Mouse (Mus musculus) C2C12 (cell line): Measurements from ENCODE around the gene Gabarap. TPM values are rescaled to one million over a fixed set of nuclear protein-coding genes. Genes with fewer than 3 reads are reported as not detected.

Experiments used
- H3K27me3 ChIP-seq: one replicate; pipeline ENCODE4 v1.6.1; 2011; ENCODE audit not compliant: control insufficient read depth, insufficient read depth, insufficient read length
- H3K36me3 ChIP-seq: one replicate; pipeline ENCODE4 v1.6.1; 2011; ENCODE audit not compliant: control insufficient read depth, insufficient read depth
- H3K4me3 ChIP-seq: one replicate; pipeline ENCODE4 v1.5.1; 2011; ENCODE audit warnings: mild to moderate bottlenecking, control low read depth; ENCODE audit not compliant: poor library complexity, insufficient read depth, severe bottlenecking
- H3K79me2 ChIP-seq: one replicate; pipeline ENCODE4 v1.6.1; 2011; ENCODE audit not compliant: control insufficient read depth, insufficient read depth
- H3K79me3 ChIP-seq: one replicate; pipeline ENCODE4 v1.6.1; 2011; ENCODE audit warnings: low read depth, control low read depth
- H3ac ChIP-seq: one replicate; pipeline ENCODE3; 2011; ENCODE audit warnings: low read depth; ENCODE audit not compliant: control insufficient read depth, insufficient read length
- CEBPB ChIP-seq: IDR thresholded peaks from one replicate; pipeline ENCODE4 v1.6.1; 2011; ENCODE audit warnings: low read depth, mild to moderate bottlenecking, control low read depth, moderate library complexity
- CTCF ChIP-seq: IDR thresholded peaks from one replicate; pipeline ENCODE4 v1.5.1; 2011; ENCODE audit not compliant: control insufficient read depth, insufficient read depth, insufficient read length
- FOSL1 ChIP-seq: IDR thresholded peaks from one replicate; pipeline ENCODE4 v1.8.0; 2011; ENCODE audit warnings: mild to moderate bottlenecking, low read length; ENCODE audit not compliant: poor library complexity, insufficient read depth, severe bottlenecking
- MAX ChIP-seq: IDR thresholded peaks from one replicate; pipeline ENCODE4 v1.6.1; 2011; ENCODE audit warnings: mild to moderate bottlenecking, control low read depth
- MYOD1 ChIP-seq: IDR thresholded peaks from one replicate; pipeline ENCODE4 v1.6.1; 2011; ENCODE audit warnings: low read depth; ENCODE audit not compliant: control insufficient read depth, insufficient read length
- MYOG ChIP-seq: IDR thresholded peaks from one replicate; pipeline ENCODE4 v1.6.1; 2011; ENCODE audit not compliant: control insufficient read depth, insufficient read length; ENCODE audit errors: extremely low read depth
- USF1 ChIP-seq: IDR thresholded peaks from one replicate; pipeline ENCODE4 v1.6.1; 2011; ENCODE audit warnings: low read depth, mild to moderate bottlenecking, control low read depth, moderate library complexity
- polyA plus RNA-seq: library from polyadenylated mRNA; unstranded; fragments of >200 nt; fragmentation: generic; extraction: Trizol; gene quantifications from one replicate; pipeline ENCODE4 v1.2.1, GENCODE M21; 2012; ENCODE audit warnings: missing spikeins

Gabarap gene
- polyA plus RNA-seq, 1 experiment: 362 TPM

DNA sequence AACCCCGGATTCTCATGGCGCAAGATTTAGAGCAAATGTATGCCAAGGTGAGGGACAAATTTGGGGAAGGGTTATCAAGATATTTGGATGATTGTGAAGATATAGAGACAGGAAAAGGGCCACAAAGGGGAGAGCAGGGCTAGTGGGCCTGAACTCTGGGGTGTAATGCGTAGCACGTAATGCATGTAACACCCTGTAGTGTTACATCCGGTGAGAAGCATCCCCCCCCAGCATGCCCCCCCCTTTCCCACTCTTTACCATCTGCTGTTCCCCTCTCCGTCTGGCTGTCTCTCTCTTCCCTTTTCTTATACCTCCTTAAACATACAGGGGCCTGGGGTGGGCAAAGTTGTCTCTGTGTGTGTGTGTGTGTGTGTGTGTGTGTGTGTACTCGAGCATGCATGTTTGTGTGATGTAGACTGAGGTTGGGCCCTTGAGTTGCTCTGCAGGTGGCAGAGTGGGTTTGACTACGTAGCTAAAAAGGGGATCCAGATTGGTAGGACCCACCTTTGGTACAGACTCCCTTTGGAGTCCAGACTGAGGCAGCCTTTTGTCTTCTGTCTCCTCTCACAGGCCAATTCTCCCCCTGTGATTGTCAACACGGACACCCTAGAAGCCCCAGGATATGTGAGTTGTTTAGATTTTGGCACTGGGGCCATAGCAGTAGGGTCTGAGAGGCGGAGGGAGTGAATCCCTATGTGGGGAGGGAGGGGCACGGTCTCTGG, 39.0 kb downstream of the Gabarap start:
- Histone ChIP-seq H3K27me3 (no peaks in the 10 kb centered on the region), H3K4me3 (peak overlapping the region; percentile 8), H3ac (no peak overlapping the region), H3K79me2 (peaks cover 48% of the 10 kb centered on the region), H3K36me3 (peaks cover 28% of the 10 kb centered on the region), H3K79me3 (peaks cover 12% of the 10 kb centered on the region)
- TF ChIP-seq USF1: no peak
- TF ChIP-seq FOSL1: no peak
- TF ChIP-seq MYOD1: no peak
- no peak for TF ChIP-seq MYOG
- no peak for TF ChIP-seq CEBPB
- TF ChIP-seq MAX: no peak
- TF ChIP-seq CTCF: no peak

DNA sequence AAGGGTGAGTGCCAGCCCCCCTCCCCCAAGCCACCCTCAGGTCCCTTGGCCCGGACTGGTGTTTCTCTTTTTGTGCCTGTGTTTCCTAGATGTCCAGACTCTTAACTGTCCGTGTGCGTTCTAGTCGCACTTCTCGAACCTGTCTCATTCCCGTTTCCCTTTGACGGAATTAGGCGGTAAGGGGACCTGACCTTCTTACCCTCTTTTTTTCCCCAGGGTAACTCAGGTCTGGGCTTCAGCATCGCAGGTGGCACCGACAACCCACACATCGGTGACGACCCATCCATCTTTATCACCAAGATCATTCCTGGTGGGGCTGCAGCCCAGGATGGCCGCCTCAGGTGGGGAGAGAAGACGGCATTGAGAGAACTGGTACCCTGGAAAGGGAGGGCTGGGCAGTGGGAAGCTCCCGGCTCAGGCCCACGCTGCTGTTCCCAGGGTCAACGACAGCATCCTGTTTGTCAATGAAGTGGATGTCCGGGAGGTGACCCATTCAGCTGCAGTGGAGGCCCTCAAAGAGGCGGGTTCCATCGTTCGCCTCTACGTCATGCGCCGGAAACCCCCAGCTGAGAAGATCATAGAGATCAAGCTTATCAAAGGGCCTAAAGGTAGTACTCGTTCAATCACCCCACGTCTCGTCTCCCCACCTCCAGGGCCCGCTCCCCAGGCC, 39.8 kb downstream of the Gabarap start:
- no peak for TF ChIP-seq CTCF
- TF ChIP-seq MAX: no peak
- TF ChIP-seq MYOG: no peak
- TF ChIP-seq MYOD1: no peak
- no peak for TF ChIP-seq FOSL1
- TF ChIP-seq CEBPB: no peak
- TF ChIP-seq USF1: no peak
- no peak overlapping the region for H3ac ChIP-seq

DNA sequence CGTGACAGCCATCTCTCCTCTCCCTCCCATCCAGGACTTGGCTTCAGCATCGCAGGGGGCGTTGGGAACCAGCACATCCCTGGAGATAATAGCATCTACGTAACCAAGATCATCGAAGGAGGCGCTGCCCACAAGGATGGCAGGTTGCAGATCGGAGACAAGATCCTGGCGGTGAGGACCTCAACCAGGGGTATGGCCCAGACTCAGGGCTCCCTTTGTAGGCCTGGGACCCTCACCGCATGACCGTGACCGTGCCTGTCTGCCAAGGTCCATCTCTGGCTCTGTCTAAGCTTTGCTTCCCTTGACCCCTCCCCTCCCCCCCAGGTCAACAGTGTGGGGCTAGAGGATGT, 40.4 kb downstream of the Gabarap start:
- Histone ChIP-seq H3K36me3 (peaks cover 28% of the 10 kb centered on the region), H3K79me3 (peaks cover 4% of the 10 kb centered on the region), H3K4me3 (no peak overlapping the region), H3K27me3 (no peaks in the 10 kb centered on the region), H3ac (no peak overlapping the region), H3K79me2 (peaks cover 35% of the 10 kb centered on the region)
- TF ChIP-seq CTCF (no peak), FOSL1 (no peak), MYOG (no peak), USF1 (no peak), CEBPB (no peak), MAX (no peak), MYOD1 (no peak)

More for the DNA sequence above, 39.8 kb downstream of the Gabarap start:
- Histone ChIP-seq H3K36me3 (peaks cover 28% of the 10 kb centered on the region), H3K27me3 (no peaks in the 10 kb centered on the region), H3K79me2 (peaks cover 40% of the 10 kb centered on the region), H3K79me3 (peaks cover 8% of the 10 kb centered on the region), H3K4me3 (no peak overlapping the region)

GRCm38 (mm10) chr11:70038174-70038573, 47.2 kb downstream of the Gabarap start:
- no peaks in the 10 kb centered on the region for H3K27me3 ChIP-seq
- H3K36me3 ChIP-seq: peaks cover 22% of the 10 kb centered on the region
- no peak for TF ChIP-seq USF1
- TF ChIP-seq FOSL1: no peak
- no peak for TF ChIP-seq MAX
- TF ChIP-seq CTCF: no peak
- TF ChIP-seq MYOD1: no peak
- no peak for TF ChIP-seq CEBPB
- H3K79me3 ChIP-seq: no peaks in the 10 kb centered on the region
- H3K79me2 ChIP-seq: no peaks in the 10 kb centered on the region
- H3ac ChIP-seq: no peak overlapping the region
- H3K4me3 ChIP-seq: no peak overlapping the region

- TF ChIP-seq MYOG: no peak
- no peak for TF ChIP-seq USF1
- no peak for TF ChIP-seq MYOD1
- no peak for TF ChIP-seq CTCF
- no peak for TF ChIP-seq FOSL1
- TF ChIP-seq CEBPB: no peak
- no peak for TF ChIP-seq MAX
- Histone ChIP-seq H3K4me3 (no peak overlapping the region), H3K79me2 (no peaks in the 10 kb centered on the region), H3K79me3 (no peaks in the 10 kb centered on the region), H3K27me3 (no peaks in the 10 kb centered on the region), H3ac (no peak overlapping the region), H3K36me3 (peaks cover 31% of the 10 kb centered on the region)
Observed at GRCm38 (mm10) chr11:70039631-70040030, 48.7 kb downstream of the Gabarap start.

- H3K79me2 ChIP-seq: no peaks in the 10 kb centered on the region
- no peak overlapping the region for H3K4me3 ChIP-seq
- no peaks in the 10 kb centered on the region for H3K27me3 ChIP-seq
- TF ChIP-seq MYOD1: no peak
- no peak for TF ChIP-seq CEBPB
- TF ChIP-seq USF1: no peak
- TF ChIP-seq MYOG: no peak
- TF ChIP-seq MAX: no peak
- TF ChIP-seq CTCF: no peak
- TF ChIP-seq FOSL1: no peak
- H3ac ChIP-seq: no peak overlapping the region
- H3K79me3 ChIP-seq: no peaks in the 10 kb centered on the region
- peaks cover 32% of the 10 kb centered on the region for H3K36me3 ChIP-seq
Observed at GRCm38 (mm10) chr11:70040184-70040583, 49.2 kb downstream of the Gabarap start.
